Mouse (Mus musculus) forebrain, embryonic 12.5 days (tissue): Measurements from ENCODE around the gene Dock4. TPM values are rescaled to one million over a fixed set of nuclear protein-coding genes. Genes with fewer than 3 reads are reported as not detected.

Experiments
- ATAC-seq: fragments of 200-750 bp; cut with Nextera tagmentation; 2 replicates; pipeline ENCODE4 v1.8.0; 2017; ENCODE audit warnings: moderate TSS enrichment; ENCODE audit not compliant: low FRiP score
- H3K27ac ChIP-seq: fragments of 300-500 bp; sonication (generic); 2 replicates; pipeline ENCODE4 v1.5.1; 2016; ENCODE audit warnings: mild to moderate bottlenecking
- H3K27me3 ChIP-seq: fragments of 300-500 bp; sonication (generic); 2 replicates; pipeline ENCODE4 v1.6.1; 2016; ENCODE audit warnings: mild to moderate bottlenecking
- H3K36me3 ChIP-seq: fragments of 300-500 bp; sonication (generic); replicated peaks from 2 replicates; pipeline ENCODE4 v1.6.1; 2016; ENCODE audit warnings: mild to moderate bottlenecking
- H3K4me1 ChIP-seq: fragments of 300-500 bp; sonication (generic); 2 replicates; pipeline ENCODE4 v1.6.1; 2016
- H3K4me2 ChIP-seq: fragments of 300-500 bp; sonication (generic); 2 replicates; pipeline ENCODE4 v1.6.1; 2016; ENCODE audit warnings: mild to moderate bottlenecking, moderate library complexity
- H3K4me3 ChIP-seq: fragments of 300-500 bp; sonication (generic); replicated peaks from 2 replicates; pipeline ENCODE4 v1.5.1; 2016; ENCODE audit warnings: mild to moderate bottlenecking
- H3K9ac ChIP-seq: fragments of 300-500 bp; sonication (generic); 2 replicates; pipeline ENCODE4 v1.6.1; 2016; ENCODE audit warnings: mild to moderate bottlenecking
- H3K9me3 ChIP-seq: fragments of 300-500 bp; sonication (generic); 2 replicates; pipeline ENCODE4 v1.6.1; 2016
- whole genome bisulfite sequencing: fragments of 180-500 bp; shearing (Covaris S2); methylation state at CpG from one replicate; pipeline ENCODE4 v1.1.7; 2016; 5-methylcytosine and 5-hydroxymethylcytosine counted together
- polyA plus RNA-seq: library from polyadenylated mRNA; unstranded; fragments of >200 nt; fragmentation: Nextera tagmentation; extraction: Ambion mirVana; gene quantifications from 2 replicates; pipeline ENCODE4 v1.2.1, GENCODE M21; 2016

Gene Dock4
- polyA plus RNA-seq, 1 experiment from 2014 or later = 32.7 TPM

DNA sequence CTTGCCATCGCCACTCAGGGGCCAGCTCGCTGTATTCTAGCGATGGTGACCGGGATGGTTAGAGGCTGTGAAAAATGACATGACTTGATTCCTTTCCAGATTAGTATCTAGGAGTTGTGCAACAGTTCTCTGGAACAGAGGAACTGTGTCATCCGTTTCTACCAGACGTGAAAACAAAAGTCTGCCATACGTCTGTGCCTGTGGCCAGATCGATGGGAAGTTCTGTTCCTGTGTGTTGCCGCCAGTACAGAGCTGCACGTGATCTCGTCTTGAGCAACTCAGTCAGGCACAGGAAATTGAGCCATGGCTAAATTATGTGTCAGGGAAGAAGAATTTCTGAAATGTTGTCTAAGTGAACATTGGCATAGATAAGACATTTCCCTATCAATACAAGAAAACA lies 113.4 kb downstream of the Dock4 start:
- ATAC-seq = no peak
- H3K4me3 ChIP-seq = no peak overlapping the region
- no peaks in the 10 kb centered on the region for H3K36me3 ChIP-seq
- H3K4me1 ChIP-seq = no peaks in the 10 kb centered on the region
- no peak overlapping the region for H3K4me2 ChIP-seq
- no peaks in the 10 kb centered on the region for H3K9me3 ChIP-seq
- H3K27me3 ChIP-seq = no peaks in the 10 kb centered on the region
- WGBS = 90% methylated on average over 11 of the region's 11 CpGs
- no peak overlapping the region for H3K9ac ChIP-seq
- H3K27ac ChIP-seq = no peak overlapping the region

DNA sequence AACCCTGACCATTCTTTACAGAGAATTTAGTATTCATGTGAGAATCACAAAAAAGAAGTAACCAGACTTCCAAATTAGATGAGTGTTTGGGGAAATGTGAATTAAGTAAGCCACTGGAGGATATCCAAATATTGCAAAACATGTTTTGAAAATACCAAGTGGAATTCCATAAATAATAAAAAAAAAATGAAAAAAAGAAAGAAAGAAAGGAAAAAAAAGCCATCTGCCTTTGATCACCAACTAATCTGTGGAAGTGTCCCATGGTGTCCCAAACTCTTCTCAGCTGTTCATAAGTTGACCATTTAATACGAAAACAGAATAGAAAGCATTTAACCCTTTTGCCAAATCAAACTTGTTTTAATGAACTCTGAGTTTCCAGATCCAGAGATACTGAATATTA lies 118.0 kb downstream of the Dock4 start:
- H3K9ac ChIP-seq = no peak overlapping the region
- H3K36me3 ChIP-seq = no peaks in the 10 kb centered on the region
- ATAC-seq = no peak
- H3K27ac ChIP-seq = no peak overlapping the region
- peaks cover 8% of the 10 kb centered on the region for H3K4me1 ChIP-seq
- no peaks in the 10 kb centered on the region for H3K9me3 ChIP-seq
- WGBS = 90% methylated on average over 1 of the region's 1 CpGs
- H3K27me3 ChIP-seq = no peaks in the 10 kb centered on the region
- H3K4me3 ChIP-seq = no peak overlapping the region
- no peak overlapping the region for H3K4me2 ChIP-seq

DNA sequence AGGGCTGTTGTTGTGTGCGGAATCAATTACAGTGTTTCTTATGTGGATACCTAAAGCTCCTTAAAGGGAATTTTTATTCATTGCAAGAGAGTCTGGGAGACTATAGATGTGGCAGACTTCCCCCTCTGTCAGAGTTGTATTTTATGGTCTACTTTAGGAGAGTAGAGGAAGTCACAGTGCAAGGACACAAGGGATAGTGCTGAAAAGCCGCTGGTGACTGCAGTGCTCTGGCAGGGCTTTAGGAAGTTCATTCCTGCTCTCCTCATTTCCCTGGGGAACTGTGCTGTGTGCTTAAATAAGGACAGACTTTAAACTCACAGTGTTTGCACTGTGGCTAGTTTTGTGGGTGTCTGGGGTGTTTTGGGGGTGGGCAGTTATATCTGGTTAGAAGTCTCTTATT lies 118.5 kb downstream of the Dock4 start:
- H3K36me3 ChIP-seq = no peaks in the 10 kb centered on the region
- no peak for ATAC-seq

DNA sequence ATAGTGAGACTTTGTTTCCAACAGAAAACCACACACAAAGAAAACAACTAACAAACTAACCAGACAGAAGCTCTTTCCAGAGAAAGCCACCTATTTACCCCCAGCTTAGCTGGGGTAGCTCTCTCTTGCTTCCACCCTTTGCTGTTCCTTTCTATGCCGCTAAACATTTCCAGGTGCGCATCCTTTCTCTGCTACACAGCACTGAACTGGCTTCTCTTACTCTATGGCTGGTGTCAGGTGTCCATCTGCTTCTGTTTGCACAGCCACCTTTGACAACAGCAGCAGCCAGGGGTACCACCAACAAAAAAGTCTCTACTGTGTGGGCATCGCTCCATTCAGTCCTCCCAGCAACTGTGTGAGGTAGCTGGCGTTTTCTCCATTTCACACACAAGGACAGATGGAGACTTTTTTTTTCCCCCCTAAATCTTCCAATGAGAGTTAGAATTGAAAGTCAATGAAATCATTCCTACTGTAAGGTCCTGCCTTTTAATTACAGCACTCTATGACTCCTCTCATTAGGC lies 122.7 kb downstream of the Dock4 start:
- H3K4me1 ChIP-seq = peaks cover 8% of the 10 kb centered on the region
- no peak overlapping the region for H3K4me2 ChIP-seq
- H3K9ac ChIP-seq = no peak overlapping the region
- 84% methylated on average over 4 of the region's 4 CpGs for WGBS
- H3K9me3 ChIP-seq = no peaks in the 10 kb centered on the region
- H3K27ac ChIP-seq = no peak overlapping the region
- no peaks in the 10 kb centered on the region for H3K36me3 ChIP-seq
- ATAC-seq = no peak
- H3K4me3 ChIP-seq = no peak overlapping the region
- no peaks in the 10 kb centered on the region for H3K27me3 ChIP-seq

More for the DNA sequence above, 118.5 kb downstream of the Dock4 start:
- Histone ChIP-seq H3K9ac (no peak overlapping the region), H3K4me2 (no peak overlapping the region), H3K27ac (no peak overlapping the region), H3K4me1 (peaks cover 8% of the 10 kb centered on the region), H3K9me3 (no peaks in the 10 kb centered on the region), H3K27me3 (no peaks in the 10 kb centered on the region), H3K4me3 (no peak overlapping the region)
- 83% methylated on average over 2 of the region's 2 CpGs for WGBS

DNA sequence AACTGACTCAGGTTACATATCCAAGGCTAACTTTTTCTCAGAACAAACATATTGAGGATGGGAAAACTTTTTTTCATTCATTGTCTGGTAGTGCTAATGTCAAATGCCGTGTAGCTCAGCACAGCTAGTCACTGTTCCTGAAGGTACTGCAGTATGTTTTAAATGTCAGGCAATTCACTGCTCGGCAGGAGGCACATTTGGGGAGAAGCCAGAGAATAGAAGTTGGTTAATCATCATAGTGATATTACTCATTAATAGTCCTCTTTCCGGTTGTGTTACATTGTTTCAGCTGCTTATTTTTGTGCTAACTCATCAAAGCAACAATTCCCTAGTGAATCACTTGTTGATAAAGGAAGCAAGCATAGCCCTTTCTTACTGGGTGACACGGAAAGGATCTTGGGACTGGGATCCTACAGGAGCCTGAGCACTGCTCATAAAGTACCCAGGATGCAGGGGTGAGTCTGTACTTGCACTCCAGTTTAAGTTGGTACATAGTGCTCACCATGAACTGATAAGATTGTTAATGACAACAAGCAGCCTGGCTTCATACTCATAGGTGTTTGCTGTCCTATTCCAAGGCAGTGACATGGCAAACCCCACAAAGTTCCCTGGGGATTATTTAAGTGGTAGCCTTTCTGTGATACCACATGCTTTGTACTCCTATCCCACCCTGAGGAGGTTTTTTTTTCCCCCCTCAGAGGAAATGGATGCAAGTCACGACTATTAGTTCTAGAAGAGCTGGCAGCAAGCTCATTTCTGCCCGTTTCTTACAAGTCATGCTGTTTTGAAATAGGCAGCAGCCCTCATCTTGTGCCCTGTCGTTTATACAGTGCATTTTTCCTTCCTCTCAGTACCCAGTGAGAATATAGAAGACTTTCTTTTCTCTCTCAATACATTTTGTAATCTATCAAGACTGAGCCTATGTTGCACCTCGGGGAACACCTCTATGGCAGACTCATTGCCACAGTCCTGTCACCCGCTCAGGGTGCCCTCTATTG lies 123.5 kb downstream of the Dock4 start:
- Histone ChIP-seq H3K9ac (no peak overlapping the region), H3K27me3 (no peaks in the 10 kb centered on the region), H3K36me3 (no peaks in the 10 kb centered on the region), H3K4me2 (no peak overlapping the region), H3K27ac (no peak overlapping the region), H3K4me3 (no peak overlapping the region), H3K9me3 (no peaks in the 10 kb centered on the region), H3K4me1 (peaks cover 8% of the 10 kb centered on the region)
- ATAC-seq = no peak
- 74% methylated on average over 9 of the region's 9 CpGs for WGBS

DNA sequence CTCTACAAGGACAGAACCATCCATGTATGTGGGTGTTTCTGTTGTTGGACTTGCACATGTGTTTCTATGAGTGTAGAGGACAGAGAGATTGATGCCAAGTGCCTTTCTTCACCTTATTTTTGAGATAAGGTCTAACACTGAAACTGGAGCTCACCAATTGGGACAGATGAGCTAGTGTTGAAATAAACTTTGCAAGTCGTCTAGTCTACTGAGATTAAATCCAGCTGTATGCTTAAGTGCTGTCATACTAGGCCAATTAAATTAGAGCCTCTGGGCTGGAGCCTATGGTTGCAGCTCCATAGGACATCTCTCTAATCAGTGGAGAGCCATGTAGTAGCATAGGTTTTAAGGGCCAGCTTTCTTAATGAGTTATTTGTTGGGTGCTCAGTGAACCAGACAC lies 124.5 kb downstream of the Dock4 start:
- Histone ChIP-seq H3K27ac (no peak overlapping the region), H3K36me3 (no peaks in the 10 kb centered on the region), H3K4me2 (no peak overlapping the region), H3K9ac (no peak overlapping the region), H3K4me3 (no peak overlapping the region), H3K4me1 (peaks cover 8% of the 10 kb centered on the region), H3K9me3 (no peaks in the 10 kb centered on the region), H3K27me3 (no peaks in the 10 kb centered on the region)
- ATAC-seq = no peak
- 40% methylated on average over 1 of the region's 1 CpGs for WGBS

DNA sequence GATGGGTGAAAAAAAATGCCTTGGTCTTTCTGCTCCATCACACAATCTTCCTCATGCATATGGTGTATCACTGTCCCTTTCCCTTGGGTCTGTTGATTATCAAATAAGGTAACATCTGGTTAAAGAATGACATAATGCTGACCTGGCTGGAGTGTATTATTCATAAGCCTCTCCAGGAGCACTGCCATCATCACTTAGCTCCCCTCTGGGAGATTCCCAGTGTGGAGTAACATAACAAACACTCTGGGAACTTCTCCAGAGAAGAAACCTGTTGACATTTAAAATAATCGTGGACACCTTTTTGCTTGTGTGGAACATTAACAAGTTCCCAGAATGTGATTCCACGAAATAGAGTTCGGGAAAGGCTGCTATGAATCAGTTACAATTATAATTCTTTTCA lies 128.3 kb downstream of the Dock4 start:
- Histone ChIP-seq H3K36me3 (no peaks in the 10 kb centered on the region), H3K9me3 (no peaks in the 10 kb centered on the region), H3K4me1 (no peaks in the 10 kb centered on the region), H3K4me3 (no peak overlapping the region), H3K9ac (no peak overlapping the region), H3K4me2 (no peak overlapping the region), H3K27me3 (no peaks in the 10 kb centered on the region), H3K27ac (no peak overlapping the region)
- no peak for ATAC-seq
- 76% methylated on average over 3 of the region's 3 CpGs for WGBS

DNA sequence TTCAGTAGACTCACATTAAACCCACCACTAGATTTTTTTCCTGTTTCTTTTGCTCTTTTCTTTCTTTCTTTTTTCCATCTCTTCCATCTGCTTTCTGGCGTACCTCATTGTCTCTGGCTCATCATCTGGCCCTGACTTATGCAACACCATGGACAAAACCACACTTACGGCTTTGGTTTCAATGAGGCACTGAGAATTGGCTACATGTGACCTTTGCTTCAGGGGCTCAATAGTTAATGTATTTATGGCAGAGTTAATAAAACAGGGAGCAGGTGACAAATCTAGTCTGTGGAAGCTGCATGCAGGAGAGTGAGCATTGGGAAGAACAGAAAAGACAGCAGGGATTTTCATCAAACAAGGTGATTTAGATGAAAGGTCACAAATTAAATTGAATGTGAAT lies 131.0 kb downstream of the Dock4 start:
- 89% methylated on average over 2 of the region's 2 CpGs for WGBS
- Histone ChIP-seq H3K4me3 (no peak overlapping the region), H3K9me3 (no peaks in the 10 kb centered on the region), H3K4me2 (no peak overlapping the region), H3K36me3 (no peaks in the 10 kb centered on the region), H3K4me1 (peaks cover 6% of the 10 kb centered on the region; the same call in 1 of the 2 replicates), H3K27ac (no peak overlapping the region), H3K27me3 (no peaks in the 10 kb centered on the region), H3K9ac (no peak overlapping the region)
- ATAC-seq = no peak

DNA sequence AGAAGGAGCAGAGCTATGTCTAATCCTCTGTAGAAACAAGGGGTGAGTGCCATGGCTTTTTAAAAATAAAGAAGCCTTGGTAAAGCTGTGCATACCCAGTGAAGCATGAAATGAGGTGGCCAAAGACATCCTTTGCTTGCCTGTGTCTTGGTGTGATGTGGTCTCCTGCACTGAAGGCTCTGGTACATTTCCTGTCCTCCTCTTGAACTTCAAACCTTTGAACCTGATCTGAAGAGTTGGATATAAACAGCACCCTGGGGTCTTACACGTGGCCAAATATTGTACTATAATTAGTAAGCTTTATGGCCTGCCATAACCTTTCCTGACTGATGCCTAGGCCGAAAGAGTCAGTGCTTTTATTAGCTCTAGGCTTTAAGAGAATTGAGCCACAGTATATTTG lies 134.6 kb downstream of the Dock4 start:
- Histone ChIP-seq H3K27ac (no peak overlapping the region), H3K4me1 (peaks cover 6% of the 10 kb centered on the region; the same call in 1 of the 2 replicates), H3K9me3 (no peaks in the 10 kb centered on the region), H3K4me2 (no peak overlapping the region), H3K4me3 (no peak overlapping the region), H3K9ac (no peak overlapping the region), H3K36me3 (no peaks in the 10 kb centered on the region), H3K27me3 (no peaks in the 10 kb centered on the region)
- ATAC-seq = no peak
- 46% methylated on average over 2 of the region's 2 CpGs for WGBS

DNA sequence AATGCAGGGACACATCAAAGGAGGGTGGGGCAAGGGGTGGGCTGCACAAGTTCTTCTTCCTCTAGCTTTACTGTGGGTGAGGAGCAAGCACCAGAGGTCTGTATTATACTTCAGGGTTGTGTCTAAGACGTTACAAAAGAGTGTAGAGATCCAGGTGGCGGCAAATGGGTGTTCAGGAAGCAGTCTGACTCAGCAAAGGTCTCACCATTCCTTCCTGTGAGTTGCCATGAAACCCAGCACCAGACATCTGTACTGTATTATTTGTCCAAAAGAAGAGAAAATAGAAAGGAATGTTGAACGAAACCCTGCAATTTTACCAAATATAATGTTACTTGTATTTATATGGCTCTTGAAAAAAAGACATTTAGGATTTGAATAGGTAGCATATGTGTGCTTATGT lies 135.3 kb downstream of the Dock4 start:
- WGBS = 61% methylated on average over 3 of the region's 3 CpGs

DNA sequence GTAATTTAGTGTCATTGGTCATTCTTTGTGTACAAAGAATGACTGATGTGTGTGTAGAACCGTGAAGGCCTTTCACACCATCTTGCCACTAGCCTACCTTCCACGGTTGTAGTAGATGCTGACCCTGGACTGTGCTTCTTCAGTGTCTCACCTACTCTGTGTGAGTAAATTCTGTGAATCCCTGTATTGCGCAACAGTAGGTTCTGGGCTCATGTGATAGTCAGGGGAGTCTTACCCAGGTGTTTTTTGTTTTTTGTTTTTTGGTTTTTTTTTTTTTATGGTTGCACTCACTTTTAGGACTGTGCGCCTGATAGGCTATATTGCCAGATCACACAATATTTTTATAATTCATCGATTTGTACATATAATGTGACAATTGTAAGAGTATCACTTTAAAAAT lies 136.3 kb downstream of the Dock4 start:
- Histone ChIP-seq H3K27ac (no peak overlapping the region), H3K4me2 (no peak overlapping the region), H3K4me1 (peaks cover 6% of the 10 kb centered on the region; the same call in 1 of the 2 replicates), H3K9me3 (no peaks in the 10 kb centered on the region), H3K27me3 (no peaks in the 10 kb centered on the region), H3K9ac (no peak overlapping the region), H3K36me3 (no peaks in the 10 kb centered on the region), H3K4me3 (no peak overlapping the region)
- WGBS = 78% methylated on average over 5 of the region's 5 CpGs
- ATAC-seq = no peak

More for the DNA sequence above, 135.3 kb downstream of the Dock4 start:
- H3K4me3 ChIP-seq = no peak overlapping the region
- H3K4me1 ChIP-seq = peaks cover 6% of the 10 kb centered on the region; the same call in 1 of the 2 replicates
- no peak overlapping the region for H3K9ac ChIP-seq
- no peak overlapping the region for H3K4me2 ChIP-seq
- no peaks in the 10 kb centered on the region for H3K36me3 ChIP-seq
- no peaks in the 10 kb centered on the region for H3K27me3 ChIP-seq
- no peak for ATAC-seq
- no peaks in the 10 kb centered on the region for H3K9me3 ChIP-seq
- H3K27ac ChIP-seq = no peak overlapping the region

DNA sequence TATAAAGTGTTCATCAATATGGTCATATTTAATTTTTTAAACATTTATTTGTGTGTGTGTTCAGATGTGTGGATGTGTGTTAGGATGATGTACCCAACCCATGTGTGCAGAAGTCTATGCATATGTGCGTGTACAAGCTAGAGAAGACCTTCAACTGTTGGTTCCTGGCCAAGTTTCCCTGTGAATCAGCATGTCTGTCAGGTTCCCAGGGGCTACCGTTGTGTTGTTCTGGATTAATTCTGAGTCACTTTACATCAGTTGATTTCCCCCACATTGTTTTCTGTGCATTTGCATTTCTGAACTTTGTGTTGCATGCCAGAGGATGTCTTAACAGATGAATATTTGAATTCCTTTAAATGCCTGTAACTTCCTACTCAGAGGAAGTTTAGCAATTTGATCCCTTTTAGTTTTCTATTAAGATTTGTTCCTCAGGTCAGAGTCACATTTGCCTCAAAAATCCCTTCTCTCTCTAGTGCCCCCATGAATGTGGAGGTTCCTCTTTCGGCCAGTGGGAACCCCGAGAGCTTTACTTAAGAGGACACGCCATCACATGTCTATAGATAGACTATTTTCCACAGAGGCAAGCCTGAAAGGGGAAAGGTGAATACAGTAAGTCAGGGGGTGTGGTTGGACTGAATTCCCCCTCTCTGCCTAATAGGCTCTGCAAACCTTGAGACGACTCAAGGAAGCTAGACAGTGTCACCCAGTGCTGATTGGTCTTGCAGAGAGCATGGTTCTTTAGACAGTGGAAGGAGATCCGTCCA lies 139.0 kb downstream of the Dock4 start:
- no peak for ATAC-seq
- 83% methylated on average over 7 of the region's 7 CpGs for WGBS
- peaks cover 6% of the 10 kb centered on the region; the same call in 1 of the 2 replicates for H3K4me1 ChIP-seq
- no peaks in the 10 kb centered on the region for H3K36me3 ChIP-seq
- H3K27me3 ChIP-seq = no peaks in the 10 kb centered on the region
- no peaks in the 10 kb centered on the region for H3K9me3 ChIP-seq
- no peak overlapping the region for H3K4me3 ChIP-seq
- no peak overlapping the region for H3K4me2 ChIP-seq
- no peak overlapping the region for H3K27ac ChIP-seq
- no peak overlapping the region for H3K9ac ChIP-seq
